Mouse (Mus musculus): ENCODE data around the gene Mecp2.
"Not testable (repeated sequence)": the region's sequence is repeated elsewhere in the genome, so short reads cannot be mapped to it uniquely, and the experiment has no call there.

Gene Mecp2

GRCm38 (mm10) chrX:74135263-74135662 lies at the start of gene Mecp2:
Gene Mecp2 (minus strand): TSS chrX:74135363.
- DNase-seq (ENCODE audit: low spot score): not testable (repeated sequence)

- DNase-seq (ENCODE audit: low spot score): no peak
Measured at GRCm38 (mm10) chrX:74176959-74177358, 41.8 kb upstream of the Mecp2 start, which contains the start of gene Tktl1. Gene Tktl1 (plus strand): TSS chrX:74177259.

GRCm38 (mm10) chrX:74167738-74168137 lies 32.6 kb upstream of the Mecp2 start, which contains the start of gene Tex28:
Gene Tex28 (minus strand): TSS chrX:74167838.
- DNase-seq (ENCODE audit: low spot score): no peak

GRCm38 (mm10) chrX:74127164-74127563 lies 8.0 kb downstream of the Mecp2 start, which contains the start of gene Opn1mw:
Gene Opn1mw (plus strand): TSS chrX:74127464.
- no peak for DNase-seq (ENCODE audit: low spot score)

GRCm38 (mm10) chrX:74124975-74125374 lies 10.2 kb downstream of the Mecp2 start:
- DNase-seq (ENCODE audit: low spot score): no peak

GRCm38 (mm10) chrX:74115511-74115910 lies 19.7 kb downstream of the Mecp2 start:
- DNase-seq (ENCODE audit: low spot score): peak; percentile 73

GRCm38 (mm10) chrX:74114036-74114435 lies 21.1 kb downstream of the Mecp2 start:
- no peak for DNase-seq (ENCODE audit: low spot score)

GRCm38 (mm10) chrX:74108747-74109146 lies 26.4 kb downstream of the Mecp2 start:
- DNase-seq (ENCODE audit: low spot score): no peak

GRCm38 (mm10) chrX:74105916-74106315 lies 29.2 kb downstream of the Mecp2 start:
- DNase-seq (ENCODE audit: low spot score): no peak

GRCm38 (mm10) chrX:74103457-74104188 lies 31.5 kb downstream of the Mecp2 start:
- no peak for DNase-seq (ENCODE audit: low spot score)

- no peak for DNase-seq (ENCODE audit: low spot score)
Measured at GRCm38 (mm10) chrX:74095130-74095529, 40.0 kb downstream of the Mecp2 start.

GRCm38 (mm10) chrX:74085601-74086038 lies 49.5 kb downstream of the Mecp2 start:
- DNase-seq (ENCODE audit: low spot score): peak; percentile 98

GRCm38 (mm10) chrX:74084946-74085498 lies 50.1 kb downstream of the Mecp2 start:
- peak; percentile 70 for DNase-seq (ENCODE audit: low spot score)

GRCm38 (mm10) chrX:74084276-74084837 lies 50.8 kb downstream of the Mecp2 start:
- peak; percentile 13 for DNase-seq (ENCODE audit: low spot score)

- DNase-seq (ENCODE audit: low spot score): no peak
Measured at GRCm38 (mm10) chrX:74070794-74071193, 64.4 kb downstream of the Mecp2 start.

- DNase-seq (ENCODE audit: low spot score): no peak
Measured at GRCm38 (mm10) chrX:74067891-74068290, 67.3 kb downstream of the Mecp2 start.

- no peak for DNase-seq (ENCODE audit: low spot score)
Measured at GRCm38 (mm10) chrX:74045107-74045506, 90.1 kb downstream of the Mecp2 start.

GRCm38 (mm10) chrX:74037702-74038375 lies 97.3 kb downstream of the Mecp2 start:
- DNase-seq (ENCODE audit: low spot score): no peak

GRCm38 (mm10) chrX:74030000-74030399 lies 105.2 kb downstream of the Mecp2 start:
- no peak for DNase-seq (ENCODE audit: low spot score)

- peak; percentile 81 for DNase-seq (ENCODE audit: low spot score)
Measured at GRCm38 (mm10) chrX:74023188-74024049, 111.7 kb downstream of the Mecp2 start, which contains the start of gene Irak1. Gene Irak1 (minus strand): TSS chrX:74023918.

- DNase-seq (ENCODE audit: low spot score): no peak
Measured at GRCm38 (mm10) chrX:74022795-74023187, 112.4 kb downstream of the Mecp2 start.
